Mouse (Mus musculus): ENCODE measurements at regions not wholly inside any gene's neighbourhood (a gene's known extent, or its start where the extent isn't known, plus 50 kb on each side); places are given as distances from the start of the nearest gene placed in this dataset.

GRCm38 (mm10) chr15:52095629-52096190 is 1789.0 kb upstream of the Gm7489 start:
- no peaks in the 10 kb centered on the region for H3K9me3 ChIP-seq (ENCODE audit: control insufficient read depth, low read length)
- WGBS: 78% methylated on average over 6 of the region's 6 CpGs
- ATAC-seq (ENCODE audit: insufficient read depth, low FRiP score, low TSS enrichment) (no peak), DNase-seq (ENCODE audit: low spot score) (no peak)
- no peaks in the 10 kb centered on the region for H3K27me3 ChIP-seq (ENCODE audit: control insufficient read depth, insufficient read depth, low read length)
- no peak overlapping the region for H3K9ac ChIP-seq (ENCODE audit: low read length)
- no peak overlapping the region for H3K27ac ChIP-seq (ENCODE audit: low read depth, low read length)
- H3K4me2 ChIP-seq (ENCODE audit: low read depth): no peak overlapping the region
- no peaks in the 10 kb centered on the region for H3K4me1 ChIP-seq (ENCODE audit: control insufficient read depth, insufficient read depth, low read length)
- H3K4me3 ChIP-seq (ENCODE audit: low read depth, low read length): no peak overlapping the region
- no peaks in the 10 kb centered on the region for H3K36me3 ChIP-seq (ENCODE audit: control insufficient read depth, insufficient read depth, low read length)

DNA sequence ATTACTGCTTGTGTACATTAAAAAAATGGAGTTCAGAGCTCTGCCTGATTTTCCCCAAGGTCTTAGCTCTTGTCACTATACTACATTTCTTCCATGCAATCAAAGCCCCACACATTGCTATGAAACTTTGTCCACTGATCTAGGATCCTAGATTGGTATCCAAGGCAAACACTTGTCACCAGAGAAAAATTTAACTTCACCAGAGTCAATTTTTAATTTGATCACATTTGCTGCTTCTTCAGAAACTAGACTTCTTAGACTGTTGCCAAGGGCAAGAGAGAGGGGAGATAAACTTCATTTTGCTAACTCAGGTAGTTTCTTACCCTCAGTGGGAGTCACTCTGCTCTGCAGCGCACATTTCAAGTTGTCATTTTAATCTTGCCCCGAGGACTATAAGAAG is 1775.9 kb upstream of the Gm7489 start:
- 83% methylated on average over 2 of the region's 2 CpGs for WGBS
- no peak overlapping the region for H3K4me3 ChIP-seq (ENCODE audit: low read depth, low read length)
- no peak overlapping the region for H3K9ac ChIP-seq (ENCODE audit: low read length)
- H3K9me3 ChIP-seq (ENCODE audit: control insufficient read depth, low read length): no peaks in the 10 kb centered on the region
- no peaks in the 10 kb centered on the region for H3K36me3 ChIP-seq (ENCODE audit: control insufficient read depth, insufficient read depth, low read length)
- H3K27ac ChIP-seq (ENCODE audit: low read depth, low read length): no peak overlapping the region
- no peak overlapping the region for H3K4me2 ChIP-seq (ENCODE audit: low read depth)
- H3K4me1 ChIP-seq (ENCODE audit: control insufficient read depth, insufficient read depth, low read length): no peaks in the 10 kb centered on the region
- no peak for DNase-seq (ENCODE audit: low spot score)
- no peaks in the 10 kb centered on the region for H3K27me3 ChIP-seq (ENCODE audit: control insufficient read depth, insufficient read depth, low read length)
- no peak for ATAC-seq (ENCODE audit: insufficient read depth, low FRiP score, low TSS enrichment)

GRCm38 (mm10) chr15:52114368-52115036 is 1770.2 kb upstream of the Gm7489 start:
- H3K9ac ChIP-seq (ENCODE audit: low read length): no peak overlapping the region
- H3K4me3 ChIP-seq (ENCODE audit: low read depth, low read length): no peak overlapping the region
- no peaks in the 10 kb centered on the region for H3K4me1 ChIP-seq (ENCODE audit: control insufficient read depth, insufficient read depth, low read length)
- H3K27me3 ChIP-seq (ENCODE audit: control insufficient read depth, insufficient read depth, low read length): no peaks in the 10 kb centered on the region
- no peaks in the 10 kb centered on the region for H3K9me3 ChIP-seq (ENCODE audit: control insufficient read depth, low read length)
- DNase-seq (ENCODE audit: low spot score) (no peak), ATAC-seq (ENCODE audit: insufficient read depth, low FRiP score, low TSS enrichment) (no peak)
- H3K4me2 ChIP-seq (ENCODE audit: low read depth): no peak overlapping the region
- H3K27ac ChIP-seq (ENCODE audit: low read depth, low read length): no peak overlapping the region
- 88% methylated on average over 2 of the region's 2 CpGs for WGBS
- no peaks in the 10 kb centered on the region for H3K36me3 ChIP-seq (ENCODE audit: control insufficient read depth, insufficient read depth, low read length)

- Histone ChIP-seq H3K4me1 (ENCODE audit: control insufficient read depth, insufficient read depth, low read length) (no peaks in the 10 kb centered on the region), H3K9ac (ENCODE audit: low read length) (no peak overlapping the region), H3K9me3 (ENCODE audit: control insufficient read depth, low read length) (no peaks in the 10 kb centered on the region), H3K4me2 (ENCODE audit: low read depth) (no peak overlapping the region), H3K4me3 (ENCODE audit: low read depth, low read length) (no peak overlapping the region), H3K27ac (ENCODE audit: low read depth, low read length) (no peak overlapping the region), H3K27me3 (ENCODE audit: control insufficient read depth, insufficient read depth, low read length) (no peaks in the 10 kb centered on the region), H3K36me3 (ENCODE audit: control insufficient read depth, insufficient read depth, low read length) (no peaks in the 10 kb centered on the region)
- DNase-seq (ENCODE audit: low spot score): no peak
- ATAC-seq (ENCODE audit: insufficient read depth, low FRiP score, low TSS enrichment): no peak
- 80% methylated on average over 3 of the region's 3 CpGs for WGBS
Observed at GRCm38 (mm10) chr15:52136693-52137092, 1748.0 kb upstream of the Gm7489 start.

DNA sequence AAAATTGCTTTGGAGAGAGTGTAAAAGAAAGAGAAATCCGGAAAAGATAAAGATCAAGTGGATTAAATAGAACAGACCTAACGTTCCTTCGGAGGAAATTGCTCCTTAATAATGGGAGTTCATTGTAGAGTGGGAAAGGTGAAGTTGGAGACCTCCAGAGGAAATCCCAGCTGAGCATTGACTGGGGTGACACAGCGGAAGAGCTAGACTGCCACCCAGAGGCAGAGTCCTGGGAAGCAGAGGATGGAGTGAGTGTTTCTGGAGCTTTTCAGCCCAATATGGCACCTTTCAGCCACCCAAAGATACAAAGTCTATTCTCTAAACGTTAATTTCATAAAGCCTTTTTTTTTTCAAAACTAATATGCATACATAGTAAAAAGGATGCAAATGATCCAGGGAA is 1731.3 kb upstream of the Gm7489 start:
- H3K4me2 ChIP-seq (ENCODE audit: low read depth): no peak overlapping the region
- ATAC-seq (ENCODE audit: insufficient read depth, low FRiP score, low TSS enrichment) (no peak), DNase-seq (ENCODE audit: low spot score) (peak; percentile 56)
- no peaks in the 10 kb centered on the region for H3K27me3 ChIP-seq (ENCODE audit: control insufficient read depth, insufficient read depth, low read length)
- no peaks in the 10 kb centered on the region for H3K36me3 ChIP-seq (ENCODE audit: control insufficient read depth, insufficient read depth, low read length)
- no peaks in the 10 kb centered on the region for H3K4me1 ChIP-seq (ENCODE audit: control insufficient read depth, insufficient read depth, low read length)
- no peak overlapping the region for H3K4me3 ChIP-seq (ENCODE audit: low read depth, low read length)
- H3K9me3 ChIP-seq (ENCODE audit: control insufficient read depth, low read length): no peaks in the 10 kb centered on the region
- no peak overlapping the region for H3K27ac ChIP-seq (ENCODE audit: low read depth, low read length)
- 25% methylated on average over 5 of the region's 5 CpGs for WGBS
- H3K9ac ChIP-seq (ENCODE audit: low read length): no peak overlapping the region

GRCm38 (mm10) chr15:52155784-52156183 is 1728.9 kb upstream of the Gm7489 start:
- no peaks in the 10 kb centered on the region for H3K27me3 ChIP-seq (ENCODE audit: control insufficient read depth, insufficient read depth, low read length)
- H3K27ac ChIP-seq (ENCODE audit: low read depth, low read length): no peak overlapping the region
- no peak overlapping the region for H3K9ac ChIP-seq (ENCODE audit: low read length)
- no peak overlapping the region for H3K4me2 ChIP-seq (ENCODE audit: low read depth)
- H3K36me3 ChIP-seq (ENCODE audit: control insufficient read depth, insufficient read depth, low read length): no peaks in the 10 kb centered on the region
- no peaks in the 10 kb centered on the region for H3K4me1 ChIP-seq (ENCODE audit: control insufficient read depth, insufficient read depth, low read length)
- H3K9me3 ChIP-seq (ENCODE audit: control insufficient read depth, low read length): no peaks in the 10 kb centered on the region
- 33% methylated on average over 1 of the region's 1 CpGs for WGBS
- DNase-seq (ENCODE audit: low spot score) (no peak), ATAC-seq (ENCODE audit: insufficient read depth, low FRiP score, low TSS enrichment) (no peak)
- no peak overlapping the region for H3K4me3 ChIP-seq (ENCODE audit: low read depth, low read length)

DNA sequence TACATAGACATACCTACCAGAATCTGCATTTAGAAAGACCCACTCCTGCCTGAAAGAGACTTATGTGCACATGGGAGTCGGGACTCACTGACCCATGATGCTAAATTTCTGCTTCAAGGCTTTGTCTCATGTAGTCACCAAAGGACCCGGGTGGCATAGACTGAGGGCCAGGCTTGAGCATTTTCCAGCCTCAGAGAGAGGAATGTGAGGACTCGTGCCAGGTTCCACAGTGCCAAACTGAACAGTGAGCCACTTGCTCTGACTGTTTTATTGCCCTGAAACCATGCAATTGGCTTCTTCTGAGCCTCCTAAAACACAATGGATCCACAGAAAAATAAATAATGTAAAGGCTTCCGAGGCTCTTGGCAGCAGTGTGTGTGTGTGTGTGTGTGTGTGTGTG is 1727.9 kb upstream of the Gm7489 start:
- no peaks in the 10 kb centered on the region for H3K27me3 ChIP-seq (ENCODE audit: control insufficient read depth, insufficient read depth, low read length)
- WGBS: 63% methylated on average over 4 of the region's 4 CpGs
- H3K4me3 ChIP-seq (ENCODE audit: low read depth, low read length): no peak overlapping the region
- H3K4me1 ChIP-seq (ENCODE audit: control insufficient read depth, insufficient read depth, low read length): no peaks in the 10 kb centered on the region
- DNase-seq (ENCODE audit: low spot score) (no peak), ATAC-seq (ENCODE audit: insufficient read depth, low FRiP score, low TSS enrichment) (no peak)
- no peak overlapping the region for H3K9ac ChIP-seq (ENCODE audit: low read length)
- no peaks in the 10 kb centered on the region for H3K36me3 ChIP-seq (ENCODE audit: control insufficient read depth, insufficient read depth, low read length)
- H3K4me2 ChIP-seq (ENCODE audit: low read depth): no peak overlapping the region
- no peak overlapping the region for H3K27ac ChIP-seq (ENCODE audit: low read depth, low read length)
- no peaks in the 10 kb centered on the region for H3K9me3 ChIP-seq (ENCODE audit: control insufficient read depth, low read length)

- H3K27me3 ChIP-seq (ENCODE audit: control insufficient read depth, insufficient read depth, low read length): no peaks in the 10 kb centered on the region
- H3K9me3 ChIP-seq (ENCODE audit: control insufficient read depth, low read length): no peaks in the 10 kb centered on the region
- no peak overlapping the region for H3K4me2 ChIP-seq (ENCODE audit: low read depth)
- peak; percentile 83 for DNase-seq (ENCODE audit: low spot score)
- no peak overlapping the region for H3K27ac ChIP-seq (ENCODE audit: low read depth, low read length)
- peak; percentile 74 for ATAC-seq (ENCODE audit: insufficient read depth, low FRiP score, low TSS enrichment)
- H3K4me3 ChIP-seq (ENCODE audit: low read depth, low read length): no peak overlapping the region
- 23% methylated on average over 18 of the region's 18 CpGs for WGBS
- no peaks in the 10 kb centered on the region for H3K36me3 ChIP-seq (ENCODE audit: control insufficient read depth, insufficient read depth, low read length)
- H3K4me1 ChIP-seq (ENCODE audit: control insufficient read depth, insufficient read depth, low read length): peaks cover 3% of the 10 kb centered on the region; the same call in 1 of the 2 replicates
- no peak overlapping the region; the same call in 1 of the 2 replicates for H3K9ac ChIP-seq (ENCODE audit: low read length)
Observed at GRCm38 (mm10) chr15:52160181-52161088, 1724.3 kb upstream of the Gm7489 start.

All from neural tube, embryonic 11.5 days (tissue).